Mouse (Mus musculus): ENCODE results near the gene Bclaf3. TPM values are rescaled to one million over a fixed set of nuclear protein-coding genes. Genes with fewer than 3 reads are reported as not detected.
"Not testable (repeated sequence)": the region's sequence is repeated elsewhere in the genome, so short reads cannot be mapped to it uniquely, and the experiment has no call there.

The Bclaf3 gene
- polyA plus RNA-seq, 1 experiment from 2014 or later, result 20.8 TPM

GRCm38 (mm10) chrX:159532811-159533462 lies 6.4 kb downstream of the Bclaf3 start:
- peaks cover 63% of the 10 kb centered on the region for H3K27me3 ChIP-seq (ENCODE audit: low read depth, poor library complexity, severe bottlenecking)
- 19% methylated on average over 31 of the region's 56 CpGs for WGBS

DNA sequence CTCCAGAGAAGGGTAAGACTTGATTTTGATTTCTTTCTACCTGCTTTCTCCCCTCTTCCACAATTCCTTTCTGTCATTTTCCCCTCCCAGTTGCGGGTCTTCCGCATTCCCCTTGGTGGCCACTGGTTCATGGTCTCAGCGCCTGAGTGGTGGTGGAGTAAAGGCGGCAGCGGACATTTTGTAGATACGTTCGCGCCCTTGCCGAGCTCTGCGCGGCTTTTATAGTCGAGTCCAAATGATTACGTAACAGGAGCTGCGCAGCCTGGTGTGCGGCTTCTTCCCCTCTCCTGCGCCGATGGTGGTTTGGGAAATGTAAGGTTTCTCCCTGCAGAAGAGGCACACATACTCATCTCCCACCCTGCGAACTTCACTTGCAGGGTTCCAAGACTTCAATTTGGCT lies 15.4 kb downstream of the Bclaf3 start:
- WGBS, result 92% methylated on average over 18 of the region's 18 CpGs
- Histone ChIP-seq H3K27ac (no peak overlapping the region), H3K36me3 (peaks cover 10% of the 10 kb centered on the region)

More at GRCm38 (mm10) chrX:159532811-159533462, 6.4 kb downstream of the Bclaf3 start:
- DNase-seq (ENCODE audit: low spot score), result peak; percentile 51
- no peaks in the 10 kb centered on the region for H3K36me3 ChIP-seq
- H3K4me3 ChIP-seq, result peak overlapping the region; percentile 67
- no peaks in the 10 kb centered on the region for H3K9me3 ChIP-seq (replicated peaks)
- H3K4me1 ChIP-seq, result 0 out of 2 replicates have a peak, but pooled peaks cover 2% of the 10 kb centered on the region
- H3K27ac ChIP-seq, result peak overlapping the region; percentile 86

DNA sequence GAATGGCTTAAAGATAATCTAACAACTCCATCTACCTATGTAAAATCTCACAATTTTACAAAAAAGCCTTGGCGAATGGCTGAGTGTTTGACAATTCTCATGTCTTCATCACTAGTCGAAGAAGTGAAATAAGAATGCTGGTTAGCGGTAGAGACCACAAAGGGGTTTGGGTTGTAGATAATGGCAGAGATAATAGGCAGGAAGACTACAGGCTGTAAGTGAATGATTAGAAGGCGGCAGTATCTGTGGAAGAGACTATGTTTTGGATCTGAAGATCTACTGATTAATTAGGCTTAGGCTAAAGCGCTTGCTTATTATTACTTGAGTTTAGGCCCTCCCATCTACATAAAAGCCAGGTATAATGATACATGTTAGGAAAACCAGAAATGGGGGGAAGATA lies 20.6 kb downstream of the Bclaf3 start:
- Histone ChIP-seq H3K4me3 (no peak overlapping the region), H3K4me1 (no peaks in the 10 kb centered on the region), H3K27ac (no peak overlapping the region), H3K36me3 (peaks cover 15% of the 10 kb centered on the region), H3K27me3 (ENCODE audit: low read depth, poor library complexity, severe bottlenecking) (peaks cover 65% of the 10 kb centered on the region), H3K9me3 (replicated peaks) (no peaks in the 10 kb centered on the region)
- DNase-seq (ENCODE audit: low spot score), result no peak
- WGBS, result 91% methylated on average over 5 of the region's 5 CpGs

More for the DNA sequence above, 15.4 kb downstream of the Bclaf3 start:
- H3K9me3 ChIP-seq (replicated peaks), result no peaks in the 10 kb centered on the region
- H3K4me1 ChIP-seq, result no peaks in the 10 kb centered on the region
- H3K27me3 ChIP-seq (ENCODE audit: low read depth, poor library complexity, severe bottlenecking), result peaks cover 63% of the 10 kb centered on the region
- DNase-seq (ENCODE audit: low spot score), result no peak
- H3K4me3 ChIP-seq, result no peak overlapping the region

- not testable (repeated sequence) for H3K27ac ChIP-seq; DNase-seq (ENCODE audit: low spot score); H3K9me3 ChIP-seq (replicated peaks); H3K4me3 ChIP-seq; H3K36me3 ChIP-seq; H3K4me1 ChIP-seq
- 85% methylated on average over 7 of the region's 7 CpGs for WGBS
- peaks cover 18% of the 10 kb centered on the region for H3K27me3 ChIP-seq (ENCODE audit: low read depth, poor library complexity, severe bottlenecking)
Measured at GRCm38 (mm10) chrX:159584738-159585137, 58.2 kb downstream of the Bclaf3 start.

DNA sequence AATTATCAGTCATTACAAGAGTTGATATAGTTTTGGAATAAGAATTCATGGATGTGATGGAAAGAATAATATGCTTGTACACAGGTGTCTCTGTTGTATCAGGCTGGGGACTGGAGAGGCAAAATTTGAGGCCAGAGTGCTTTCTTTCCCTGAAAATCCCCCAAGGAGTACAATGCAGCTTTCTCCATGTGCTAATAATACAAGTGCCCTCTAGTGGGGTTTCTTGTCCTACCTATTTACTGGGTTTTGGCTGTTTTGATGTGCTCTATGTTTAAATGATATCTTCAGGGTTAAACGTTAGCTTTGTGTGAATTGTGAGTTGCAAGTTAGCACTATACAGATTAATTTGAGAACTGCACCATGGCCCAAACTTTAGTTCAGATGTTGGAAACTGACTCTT lies 65.1 kb downstream of the Bclaf3 start:
- Histone ChIP-seq H3K9me3 (replicated peaks) (no peaks in the 10 kb centered on the region), H3K27ac (no peak overlapping the region), H3K4me3 (no peak overlapping the region), H3K4me1 (no peaks in the 10 kb centered on the region), H3K36me3 (0 out of 2 replicates have a peak, but pooled peaks cover 4% of the 10 kb centered on the region), H3K27me3 (ENCODE audit: low read depth, poor library complexity, severe bottlenecking) (peaks cover 51% of the 10 kb centered on the region; the same call in 1 of the 2 replicates)
- 59% methylated on average over 1 of the region's 1 CpGs for WGBS
- DNase-seq (ENCODE audit: low spot score), result no peak

DNA sequence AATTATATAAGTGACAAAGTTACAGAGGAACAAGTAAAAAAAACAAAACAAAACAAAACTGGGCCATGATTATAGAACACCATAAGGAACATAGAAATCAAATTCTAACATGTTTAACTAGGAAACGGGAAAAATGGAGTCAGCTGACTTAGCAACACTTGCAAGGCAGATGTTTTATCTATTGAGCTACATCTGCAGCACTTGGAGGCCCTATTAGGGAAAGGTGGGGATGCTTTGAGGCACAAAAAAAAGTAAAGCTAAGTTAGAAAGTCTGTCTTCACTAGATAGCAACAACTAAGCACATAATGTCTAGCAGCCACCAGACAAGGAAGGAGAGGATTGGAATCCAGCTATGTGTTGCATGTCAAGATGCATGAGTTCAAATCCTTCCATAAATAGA lies 71.0 kb downstream of the Bclaf3 start:
- DNase-seq (ENCODE audit: low spot score), result no peak
- H3K4me3 ChIP-seq, result no peak overlapping the region
- H3K9me3 ChIP-seq (replicated peaks), result no peaks in the 10 kb centered on the region
- H3K4me1 ChIP-seq, result no peaks in the 10 kb centered on the region
- H3K36me3 ChIP-seq, result no peaks in the 10 kb centered on the region
- H3K27me3 ChIP-seq (ENCODE audit: low read depth, poor library complexity, severe bottlenecking), result peaks cover 53% of the 10 kb centered on the region
- H3K27ac ChIP-seq, result no peak overlapping the region
- WGBS, result 79% methylated on average over 1 of the region's 1 CpGs

DNA sequence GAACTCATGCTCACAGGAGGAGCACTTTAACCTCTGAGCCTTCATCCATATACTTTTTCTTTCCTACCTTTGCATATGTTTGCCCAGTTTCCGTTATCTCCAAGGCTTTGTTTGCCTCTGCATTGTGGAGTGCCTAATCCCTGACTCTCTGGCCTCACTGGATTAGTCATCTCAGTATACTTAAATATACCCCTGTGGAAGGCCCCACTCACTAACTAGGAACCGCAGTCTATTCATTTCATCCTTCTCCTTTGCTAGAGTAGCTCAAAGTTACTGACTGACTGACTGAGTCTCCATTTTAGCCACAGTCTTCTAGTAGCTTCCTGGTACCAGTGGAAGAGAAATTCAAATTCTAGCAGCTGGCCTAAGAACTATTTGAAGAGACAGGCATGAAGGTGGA lies 78.3 kb downstream of the Bclaf3 start:
- Histone ChIP-seq H3K4me1 (no peaks in the 10 kb centered on the region), H3K27me3 (ENCODE audit: low read depth, poor library complexity, severe bottlenecking) (peaks cover 59% of the 10 kb centered on the region), H3K27ac (no peak overlapping the region), H3K4me3 (no peak overlapping the region), H3K9me3 (replicated peaks) (no peaks in the 10 kb centered on the region), H3K36me3 (no peaks in the 10 kb centered on the region)
- WGBS, result 90% methylated on average over 2 of the region's 2 CpGs
- DNase-seq (ENCODE audit: low spot score), result no peak

DNA sequence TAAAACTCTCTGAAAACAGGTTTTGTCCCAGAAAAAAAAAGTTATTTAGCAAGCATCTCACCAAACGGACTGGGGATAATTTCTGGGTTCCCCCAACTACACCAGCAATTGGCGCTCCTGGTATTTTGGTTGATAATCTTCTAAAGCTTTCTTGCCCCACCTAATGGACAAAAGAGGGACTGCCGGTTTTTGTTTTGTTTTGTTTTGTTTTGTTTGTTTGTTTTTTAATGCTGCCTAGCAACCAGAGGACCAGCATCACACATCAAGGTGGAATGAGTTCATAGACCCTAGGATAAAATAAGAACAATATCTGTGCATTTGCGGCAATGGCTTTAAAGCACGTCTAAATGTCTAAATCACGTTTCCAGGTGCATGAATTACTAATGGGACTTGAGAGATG lies 80.4 kb downstream of the Bclaf3 start:
- Histone ChIP-seq H3K9me3 (replicated peaks) (no peaks in the 10 kb centered on the region), H3K36me3 (no peaks in the 10 kb centered on the region), H3K4me1 (no peaks in the 10 kb centered on the region), H3K27ac (no peak overlapping the region), H3K27me3 (ENCODE audit: low read depth, poor library complexity, severe bottlenecking) (peaks cover 55% of the 10 kb centered on the region), H3K4me3 (no peak overlapping the region)
- WGBS, result 44% methylated on average over 6 of the region's 6 CpGs
- DNase-seq (ENCODE audit: low spot score), result no peak

- 20% methylated on average over 12 of the region's 12 CpGs for WGBS
- no peaks in the 10 kb centered on the region for H3K36me3 ChIP-seq
- peaks cover 5% of the 10 kb centered on the region for H3K4me1 ChIP-seq
- peak; percentile 30 for DNase-seq (ENCODE audit: low spot score)
- H3K9me3 ChIP-seq (replicated peaks), result no peaks in the 10 kb centered on the region
- peak overlapping the region; percentile 63 for H3K4me3 ChIP-seq
- 0 out of 2 replicates have a peak overlapping the region, but pooled peaks have one; percentile 30 for H3K27ac ChIP-seq
- H3K27me3 ChIP-seq (ENCODE audit: low read depth, poor library complexity, severe bottlenecking), result peaks cover 88% of the 10 kb centered on the region
Measured at GRCm38 (mm10) chrX:159626208-159626906, 99.9 kb downstream of the Bclaf3 start.

DNA sequence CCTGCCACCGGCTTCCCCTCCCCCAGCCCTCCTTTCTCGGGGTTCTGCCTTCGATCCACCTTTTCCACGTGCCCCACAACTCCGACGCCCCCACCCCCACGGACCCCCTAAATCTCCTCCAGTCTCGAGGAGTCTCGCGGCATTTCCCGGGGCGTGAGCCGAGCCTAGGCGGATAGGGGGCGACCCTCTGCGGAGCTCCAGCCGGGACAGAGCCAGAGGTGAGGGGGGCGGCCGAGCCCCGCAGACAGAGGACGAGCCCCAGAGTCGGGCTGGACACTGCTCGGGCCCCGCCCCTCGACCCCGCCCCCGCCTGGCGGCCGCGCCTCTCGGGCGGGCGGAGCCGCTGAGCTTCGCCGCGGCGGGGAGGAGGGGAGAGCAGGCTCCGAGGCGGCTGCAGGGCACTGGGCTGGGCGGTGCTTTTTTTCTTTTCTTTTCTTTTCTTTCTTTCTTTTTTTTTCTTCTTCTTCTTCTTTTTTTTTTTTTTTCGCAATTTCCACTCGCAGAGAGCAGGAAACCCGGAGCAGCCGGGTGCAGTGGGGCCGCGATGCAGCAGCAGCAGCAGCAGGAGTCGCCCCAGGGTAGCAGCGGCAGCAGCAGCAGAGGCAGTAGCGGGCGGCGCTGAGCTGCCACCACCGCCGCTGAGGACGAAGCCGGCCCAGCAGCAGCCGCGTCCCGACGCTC lies 100.6 kb downstream of the Bclaf3 start, which contains the start of gene Sh3kbp1:
Gene Sh3kbp1 (plus strand): TSS at position 366 of the 681 bp plus-strand sequence.
- H3K27me3 ChIP-seq (ENCODE audit: low read depth, poor library complexity, severe bottlenecking), result peaks cover 88% of the 10 kb centered on the region

GRCm38 (mm10) chrX:159627588-159628566 lies 101.4 kb downstream of the Bclaf3 start:
- Histone ChIP-seq H3K9me3 (replicated peaks) (no peaks in the 10 kb centered on the region), H3K27me3 (ENCODE audit: low read depth, poor library complexity, severe bottlenecking) (peaks cover 87% of the 10 kb centered on the region), H3K4me1 (peaks cover 5% of the 10 kb centered on the region), H3K27ac (peak overlapping the region; percentile 79), H3K36me3 (no peaks in the 10 kb centered on the region), H3K4me3 (peak overlapping the region; percentile 63)
- DNase-seq (ENCODE audit: low spot score), result peak; percentile 56
- 18% methylated on average over 48 of the region's 56 CpGs for WGBS

More for the DNA sequence above, 100.6 kb downstream of the Bclaf3 start, which contains the start of gene Sh3kbp1:
- peak within 1 kb of the TSS; percentile 79 for H3K27ac ChIP-seq
- H3K4me3 ChIP-seq, result peak within 1 kb of the TSS; percentile 63
- H3K9me3 ChIP-seq (replicated peaks), result no peaks in the 10 kb centered on the region
- no peaks in the 10 kb centered on the region for H3K36me3 ChIP-seq
- DNase-seq (ENCODE audit: low spot score), result peak; percentile 75
- WGBS, result 10% methylated on average over 49 of the region's 60 CpGs
- peaks cover 5% of the 10 kb centered on the region for H3K4me1 ChIP-seq

- H3K27ac ChIP-seq, result no peak overlapping the region
- no peaks in the 10 kb centered on the region for H3K9me3 ChIP-seq (replicated peaks)
- 57% methylated on average over 4 of the region's 4 CpGs for WGBS
- 0 out of 2 replicates have a peak overlapping the region, but pooled peaks have one; percentile 63 for H3K4me3 ChIP-seq
- peaks cover 93% of the 10 kb centered on the region for H3K27me3 ChIP-seq (ENCODE audit: low read depth, poor library complexity, severe bottlenecking)
- no peaks in the 10 kb centered on the region for H3K36me3 ChIP-seq
- no peak for DNase-seq (ENCODE audit: low spot score)
- H3K4me1 ChIP-seq, result peaks cover 5% of the 10 kb centered on the region
Measured at GRCm38 (mm10) chrX:159628629-159629028, 102.1 kb downstream of the Bclaf3 start.
